Mouse (Mus musculus) liver, postnatal 0 days (tissue): ENCODE measurements around the gene Hirip3. TPM values are rescaled to one million over a fixed set of nuclear protein-coding genes. Genes with fewer than 3 reads are reported as not detected.

Source experiments
- ATAC-seq: fragments of 200-750 bp; cut with Nextera tagmentation; 2 replicates; pipeline ENCODE4 v1.8.0; 2017; ENCODE audit warnings: mild to moderate bottlenecking, moderate library complexity
- DNase-seq: peaks from one replicate; pipeline ENCODE4 v3.0.0-alpha.2; 2016
- H3K27ac ChIP-seq: fragments of 300-500 bp; sonication (generic); 2 replicates; pipeline ENCODE4 v1.5.1; 2014; ENCODE audit warnings: antibody characterized with exemption, moderate library complexity, mild to moderate bottlenecking, low read depth
- H3K27me3 ChIP-seq: fragments of 300-500 bp; sonication (generic); 2 replicates; pipeline ENCODE4 v1.6.1; 2014; ENCODE audit warnings: low read length, control low read depth, mixed read lengths; ENCODE audit not compliant: insufficient read depth
- H3K36me3 ChIP-seq: fragments of 300-500 bp; sonication (generic); replicated peaks from 2 replicates; pipeline ENCODE4 v1.6.1; 2014; ENCODE audit warnings: mild to moderate bottlenecking, control low read depth, low read length, moderate library complexity, mixed read lengths; ENCODE audit not compliant: insufficient read depth
- H3K4me1 ChIP-seq: fragments of 300-500 bp; sonication (generic); 2 replicates; pipeline ENCODE4 v1.6.1; 2014; ENCODE audit warnings: antibody characterized with exemption, mild to moderate bottlenecking, control low read depth; ENCODE audit not compliant: insufficient read depth
- H3K4me2 ChIP-seq: fragments of 300-500 bp; sonication (generic); 2 replicates; pipeline ENCODE4 v1.6.1; 2014; ENCODE audit warnings: low read depth, mild to moderate bottlenecking, low read length, moderate library complexity, mixed read lengths
- H3K4me3 ChIP-seq: fragments of 300-500 bp; sonication (generic); 2 replicates; pipeline ENCODE4 v1.5.1; 2014; ENCODE audit warnings: low read depth, low read length
- H3K9ac ChIP-seq: fragments of 300-500 bp; sonication (generic); replicated peaks from 2 replicates; pipeline ENCODE4 v1.6.1; 2014; ENCODE audit warnings: mild to moderate bottlenecking, moderate library complexity
- H3K9me3 ChIP-seq: fragments of 300-500 bp; sonication (generic); 2 replicates; pipeline ENCODE4 v1.6.1; 2016; ENCODE audit warnings: mild to moderate bottlenecking, control low read depth, low read length, mixed read lengths
- CTCF ChIP-seq: sonication (generic); IDR thresholded peaks from 2 replicates; pipeline ENCODE4 v1.5.1; 2016; ENCODE audit warnings: antibody characterized with exemption, low read depth
- EP300 ChIP-seq: IDR thresholded peaks from 2 replicates; pipeline ENCODE4 v1.6.1; 2016; ENCODE audit warnings: antibody characterized with exemption, low read depth, mild to moderate bottlenecking
- WGBS: fragments of 180-500 bp; shearing (Covaris S2); extraction: QIAGEN DNeasy Blood & Tissue Kit; methylation state at CpG from one replicate; pipeline ENCODE4 v1.1.7; 2014; ENCODE audit not compliant: insufficient replicate concordance; 5-methylcytosine and 5-hydroxymethylcytosine counted together
- polyA plus RNA-seq: library from polyadenylated mRNA; unstranded; fragments of >200 nt; fragmentation: Nextera tagmentation; extraction: Ambion mirVana; gene quantifications from 2 replicates; pipeline ENCODE4 v1.2.1, GENCODE M21; 2015

The Hirip3 gene
- polyA plus RNA-seq, 1 experiment from 2014 or later, result 7.2 TPM

DNA sequence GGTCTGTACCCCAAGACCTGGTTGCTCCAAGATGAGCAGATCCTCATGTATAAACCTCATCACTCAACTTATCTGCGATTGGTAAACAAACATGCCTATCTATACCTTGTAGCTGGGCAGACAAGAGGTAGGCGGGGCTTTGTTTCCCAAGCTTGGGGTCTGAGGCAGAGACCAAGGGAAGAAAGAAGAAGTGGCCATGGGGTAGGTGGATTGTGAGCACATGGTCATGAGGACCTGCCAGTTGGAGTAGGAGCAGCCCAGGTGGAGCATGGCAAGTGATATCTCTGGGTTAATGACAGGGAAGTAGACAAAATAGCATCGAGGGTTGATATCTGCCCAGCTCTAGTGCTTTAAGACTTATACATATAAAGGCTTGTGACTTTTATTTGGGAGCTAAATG is 53.1 kb downstream of the Hirip3 start:
- H3K27ac ChIP-seq, result no peak overlapping the region
- TF ChIP-seq EP300 (no peak), CTCF (no peak)
- ATAC-seq (no peak), DNase-seq (no peak)
- H3K4me3 ChIP-seq, result no peak overlapping the region
- H3K9ac ChIP-seq, result no peak overlapping the region
- no peak overlapping the region for H3K4me2 ChIP-seq
- no peaks in the 10 kb centered on the region for H3K27me3 ChIP-seq
- H3K36me3 ChIP-seq, result no peaks in the 10 kb centered on the region
- no peaks in the 10 kb centered on the region for H3K9me3 ChIP-seq
- 75% methylated on average over 3 of the region's 3 CpGs for WGBS
- H3K4me1 ChIP-seq, result peaks cover 7% of the 10 kb centered on the region; the same call in 1 of the 2 replicates

Other genes with a start within 250 kb of the Hirip3 start
- gene Nupr1, start 231.1 kb upstream of the Hirip3 start, polyA plus RNA-seq, result 4.0 and 4.5 TPM in 2 replicates
- gene Sgf29, start 212.7 kb upstream of the Hirip3 start, polyA plus RNA-seq, result 22.7 and 22.8 TPM in 2 replicates
- 221 and 241 TPM in 2 replicates for gene Sult1a1, start 185.5 kb upstream of the Hirip3 start, polyA plus RNA-seq
- gene Bola2, start 166.6 kb upstream of the Hirip3 start, polyA plus RNA-seq, result 86.5 and 93.5 TPM in 2 replicates
- gene Slx1b, start 166.2 kb upstream of the Hirip3 start, polyA plus RNA-seq, result 2.6 and 3.7 TPM in 2 replicates
- 121 and 130 TPM in 2 replicates for gene Coro1a, start 154.2 kb upstream of the Hirip3 start, polyA plus RNA-seq
- gene Mapk3, start 102.4 kb upstream of the Hirip3 start, polyA plus RNA-seq, result 20.3 and 21.0 TPM in 2 replicates
- 0.77 and 1.6 TPM in 2 replicates for gene Gdpd3, start 95.6 kb upstream of the Hirip3 start, polyA plus RNA-seq
- 65.0 and 74.7 TPM in 2 replicates for gene Ypel3, start 85.0 kb upstream of the Hirip3 start, polyA plus RNA-seq
- gene Tbx6, start 80.5 kb upstream of the Hirip3 start, polyA plus RNA-seq, result 0.14 and 0.29 TPM in 2 replicates
- 69.9 and 72.1 TPM in 2 replicates for gene Ppp4c, start 69.5 kb upstream of the Hirip3 start, polyA plus RNA-seq
- 0.06 and 0.09 TPM in 2 replicates for gene Fam57b, start 64.3 kb upstream of the Hirip3 start, polyA plus RNA-seq
- gene 4930451I11Rik, start 30.3 kb upstream of the Hirip3 start, polyA plus RNA-seq, result not detected in 2 replicates
- gene Doc2a, start 14.6 kb upstream of the Hirip3 start, polyA plus RNA-seq, result not detected in 2 replicates
- 17.2 and 20.6 TPM in 2 replicates for gene Ino80e, start 405 bp downstream of the Hirip3 start, polyA plus RNA-seq
- 7.5 and 8.7 TPM in 2 replicates for gene Taok2, start 22.7 kb downstream of the Hirip3 start, polyA plus RNA-seq
- 35.6 and 38.4 TPM in 2 replicates for gene Tmem219, start 60.9 kb downstream of the Hirip3 start, polyA plus RNA-seq
- 4.4 and 4.6 TPM in 2 replicates for gene Kctd13, start 66.9 kb downstream of the Hirip3 start, polyA plus RNA-seq
- gene Asphd1, start 87.6 kb downstream of the Hirip3 start, polyA plus RNA-seq, result not detected in 2 replicates
- gene Sez6l2, start 88.6 kb downstream of the Hirip3 start, polyA plus RNA-seq, result 0.09 and 0.43 TPM in 2 replicates
- gene Cdipt, start 113.9 kb downstream of the Hirip3 start, polyA plus RNA-seq, result 33.2 and 37.4 TPM in 2 replicates
- gene Cdiptos, start 114.1 kb downstream of the Hirip3 start, polyA plus RNA-seq, result 0.68 and 1.0 TPM in 2 replicates
- 10.5 and 10.9 TPM in 2 replicates for gene Mvp, start 152.6 kb downstream of the Hirip3 start, polyA plus RNA-seq
- gene Pagr1b, start 154.5 kb downstream of the Hirip3 start, polyA plus RNA-seq, result 0.26 TPM in 1 of 2 replicates, not detected in the other
- gene Pagr1a, start 155.4 kb downstream of the Hirip3 start, polyA plus RNA-seq, result 12.2 and 13.8 TPM in 2 replicates
- 4.5 and 7.8 TPM in 2 replicates for gene Gm42742, start 159.1 kb downstream of the Hirip3 start, polyA plus RNA-seq
- gene Prrt2, start 159.2 kb downstream of the Hirip3 start, polyA plus RNA-seq, result 0.18 TPM in 1 of 2 replicates, not detected in the other
- gene Maz, start 165.1 kb downstream of the Hirip3 start, polyA plus RNA-seq, result 20.0 and 24.0 TPM in 2 replicates
- gene Kif22, start 180.5 kb downstream of the Hirip3 start, polyA plus RNA-seq, result 45.4 and 47.4 TPM in 2 replicates
- 0.59 and 1.8 TPM in 2 replicates for gene Zg16, start 225.4 kb downstream of the Hirip3 start, polyA plus RNA-seq
- gene AI467606, start 229.4 kb downstream of the Hirip3 start, polyA plus RNA-seq, result 7.6 and 8.1 TPM in 2 replicates